Mouse (Mus musculus) embryo, embryonic 11 days (tissue): ENCODE data around the gene Ntm.

ENCODE experiments used
- DNase-seq: peaks from one replicate; pipeline ENCODE4 v3.0.0-alpha.2; 2015

The Ntm gene

GRCm38 (mm10) chr9:29750371-29751014 is 212.4 kb downstream of the Ntm start:
- DNase-seq: peak; percentile 46

- DNase-seq: no peak
Measured at GRCm38 (mm10) chr9:29748070-29748469, 214.9 kb downstream of the Ntm start.

- DNase-seq: no peak
Measured at GRCm38 (mm10) chr9:29738835-29739526, 224.0 kb downstream of the Ntm start.

- no peak for DNase-seq
Measured at GRCm38 (mm10) chr9:29736031-29736430, 226.9 kb downstream of the Ntm start.

GRCm38 (mm10) chr9:29732895-29733294 is 230.0 kb downstream of the Ntm start:
- no peak for DNase-seq

- peak; percentile 21 for DNase-seq
Measured at GRCm38 (mm10) chr9:29731672-29732071, 231.3 kb downstream of the Ntm start.

GRCm38 (mm10) chr9:29727540-29728432 is 235.2 kb downstream of the Ntm start:
- no peak for DNase-seq

GRCm38 (mm10) chr9:29721461-29721860 is 241.5 kb downstream of the Ntm start:
- DNase-seq: no peak

- DNase-seq: no peak
Measured at GRCm38 (mm10) chr9:29716795-29717194, 246.1 kb downstream of the Ntm start.

GRCm38 (mm10) chr9:29698276-29698675 is 264.7 kb downstream of the Ntm start:
- DNase-seq: no peak

- peak; percentile 27 for DNase-seq
Measured at GRCm38 (mm10) chr9:29694151-29694550, 268.8 kb downstream of the Ntm start.

GRCm38 (mm10) chr9:29691186-29691855 is 271.6 kb downstream of the Ntm start:
- no peak for DNase-seq

- no peak for DNase-seq
Measured at GRCm38 (mm10) chr9:29682224-29682623, 280.7 kb downstream of the Ntm start.

GRCm38 (mm10) chr9:29680677-29681076 is 282.3 kb downstream of the Ntm start:
- DNase-seq: peak; percentile 32

- DNase-seq: no peak
Measured at GRCm38 (mm10) chr9:29673911-29674310, 289.0 kb downstream of the Ntm start.

GRCm38 (mm10) chr9:29671861-29672260 is 291.1 kb downstream of the Ntm start:
- DNase-seq: no peak

- DNase-seq: no peak
Measured at GRCm38 (mm10) chr9:29663286-29663685, 299.7 kb downstream of the Ntm start.

- peak; percentile 54 for DNase-seq
Measured at GRCm38 (mm10) chr9:29661468-29662145, 301.3 kb downstream of the Ntm start.

- DNase-seq: no peak
Measured at GRCm38 (mm10) chr9:29660059-29660613, 302.8 kb downstream of the Ntm start.

- no peak for DNase-seq
Measured at GRCm38 (mm10) chr9:29657761-29658465, 305.0 kb downstream of the Ntm start.

GRCm38 (mm10) chr9:29654885-29655284 is 308.1 kb downstream of the Ntm start:
- peak; percentile 75 for DNase-seq
